Mouse (Mus musculus) myocyte (in vitro differentiated cells): ENCODE measurements around the gene Larp4.

Experiments used
- MAX ChIP-seq: IDR thresholded peaks from one replicate; pipeline ENCODE4 v1.6.1; 2011; ENCODE audit warnings: low read depth, mild to moderate bottlenecking, control low read depth
- MYOD1 ChIP-seq, 3 experiments: IDR thresholded peaks; one replicate each; pipeline ENCODE4 v1.6.1; 2011; ENCODE audit warnings: control low read depth in 2 of 3, low read depth in 2 of 3, mild to moderate bottlenecking in 2 of 3, moderate library complexity in 1 of 3; ENCODE audit not compliant: insufficient read length in 2 of 3, control insufficient read depth in 1 of 3
- POLR2A ChIP-seq: IDR thresholded peaks from one replicate; pipeline ENCODE4 v1.6.1; 2011; ENCODE audit warnings: low read depth, mild to moderate bottlenecking, control low read depth, moderate library complexity; ENCODE audit not compliant: insufficient read length
- USF1 ChIP-seq: IDR thresholded peaks from one replicate; pipeline ENCODE4 v1.6.1; 2011; ENCODE audit warnings: low read depth, mild to moderate bottlenecking, control low read depth, moderate library complexity

GRCm38 (mm10) chr15:99974476-99975220, 4.8 kb downstream of the Larp4 start:
- TF ChIP-seq POLR2A (no peak), USF1 (no peak), MYOD1 (IDR thresholded peaks at IDR 0.05; ENCODE audit: control insufficient read depth in 1 of 3, insufficient read length in 2 of 3, low read depth in 2 of 3) (no peak), MAX (no peak)
